ENCODE assay signal across 12 mouse cellular contexts in genomic region chr6:134918769-134919168, GRCm38 (mm10). TPM values are rescaled to one million over a fixed set of nuclear protein-coding genes. Genes with fewer than 3 reads are reported as not detected.
DNase-seq lines count a peak whose midpoint lies in the region; ATAC-seq and TF ChIP-seq lines count a peak whose summit lies in the region.
"Had no signal": no experiment of that assay in that cellular context is flagged by ENCODE, and none has a peak within 500 bp of the region (broad histone marks: within the 10 kb centered on the region; RNA-seq: fewer than 3 reads in every experiment).

No protein-coding gene starts in this region.

- no peak for TF ChIP-seq CTCF in forebrain, postnatal 0 days (IDR thresholded peaks at IDR 0.05; ENCODE audit: low read depth)
- TF ChIP-seq CTCF in hindbrain, postnatal 0 days (IDR thresholded peaks at IDR 0.05; ENCODE audit: low read depth) = no peak
- TF ChIP-seq CTCF in spleen, adult 2 months (IDR thresholded peaks at IDR 0.05; ENCODE audit: extremely low read depth, insufficient read depth, insufficient read length, insufficient replicate concordance) = no peak

- H3K36me3 ChIP-seq in forebrain, embryonic 11.5 days (ENCODE audit: control insufficient read depth, insufficient read depth, low read length) = no peaks in the 10 kb centered on the region
- H3K36me3 ChIP-seq in forebrain, postnatal 0 days (ENCODE audit: insufficient read depth) = no peaks in the 10 kb centered on the region
- H3K36me3 ChIP-seq in hindbrain, embryonic 12.5 days = no peaks in the 10 kb centered on the region
- no peaks in the 10 kb centered on the region for H3K36me3 ChIP-seq in hindbrain, postnatal 0 days (ENCODE audit: insufficient read depth, low read length)
- H3K36me3 ChIP-seq in spleen, adult 2 months (ENCODE audit: control insufficient read depth, insufficient read depth, low read length) = peaks cover 10% of the 10 kb centered on the region; the same call in 1 of the 2 replicates
- H3K36me3 ChIP-seq: embryonic facial prominence, embryonic 12.5 days had no signal

- no peak for TF ChIP-seq POLR2A in spleen, adult 2 months (IDR thresholded peaks at IDR 0.05; ENCODE audit: low read depth, low read length)

- ATAC-seq in forebrain, embryonic 11.5 days (replicated peaks; ENCODE audit: low FRiP score) = no peak
- ATAC-seq in forebrain, postnatal 0 days = no peak
- ATAC-seq in hindbrain, embryonic 12.5 days (ENCODE audit: low FRiP score) = no peak
- ATAC-seq in hindbrain, postnatal 0 days = no peak

- peaks cover 11% of the 10 kb centered on the region for H3K4me1 ChIP-seq in forebrain, embryonic 11.5 days (replicated peaks; ENCODE audit: control insufficient read depth, insufficient read depth, low read length)
- peaks cover 3% of the 10 kb centered on the region; the same call in 1 of the 2 replicates for H3K4me1 ChIP-seq in forebrain, postnatal 0 days (ENCODE audit: insufficient read depth)
- H3K4me1 ChIP-seq in hindbrain, embryonic 12.5 days = peaks cover 36% of the 10 kb centered on the region
- H3K4me1 ChIP-seq in hindbrain, postnatal 0 days (ENCODE audit: insufficient read depth, low read length) = 0 out of 2 replicates have a peak, but pooled peaks cover 4% of the 10 kb centered on the region
- H3K4me1 ChIP-seq in spleen, adult 2 months (ENCODE audit: control insufficient read depth, insufficient read depth, insufficient read length) = peaks cover 5% of the 10 kb centered on the region; the same call in 1 of the 2 replicates

- no peak overlapping the region for H3K27ac ChIP-seq in forebrain, embryonic 11.5 days (ENCODE audit: low read depth, low read length)
- H3K27ac ChIP-seq in forebrain, postnatal 0 days (ENCODE audit: low read depth, low read length) = no peak overlapping the region
- no peak overlapping the region for H3K27ac ChIP-seq in hindbrain, embryonic 12.5 days
- no peak overlapping the region for H3K27ac ChIP-seq in hindbrain, postnatal 0 days
- peak overlapping the region; percentile 27 for H3K27ac ChIP-seq in spleen, adult 2 months (ENCODE audit: insufficient read depth, low read length)

- peak overlapping the region; percentile 97 for H3K4me3 ChIP-seq in forebrain, embryonic 11.5 days (ENCODE audit: low read depth, low read length)
- no peak overlapping the region for H3K4me3 ChIP-seq in forebrain, postnatal 0 days (ENCODE audit: low read depth, low read length)
- H3K4me3 ChIP-seq in hindbrain, embryonic 12.5 days = 0 out of 2 replicates have a peak overlapping the region, but pooled peaks have one; percentile 86
- no peak overlapping the region for H3K4me3 ChIP-seq in hindbrain, postnatal 0 days (ENCODE audit: low read length)
- H3K4me3 ChIP-seq in spleen, adult 2 months (ENCODE audit: extremely low read depth, insufficient read depth, insufficient read length) = no peak overlapping the region

- no peak for DNase-seq in forebrain, embryonic 11.5 days (ENCODE audit: low spot score)
- no peak for DNase-seq in forebrain, postnatal 0 days
- no peak for DNase-seq in hindbrain, postnatal 0 days (ENCODE audit: low spot score)
- no peak for DNase-seq in spleen, adult 2 months (ENCODE audit: low read depth in 1 of 2, low spot score in 2 of 2)
- no peak for DNase-seq in spleen, adult 18-20 months
- peak; percentile 31 for DNase-seq in thymus, postnatal 25 days
- DNase-seq in right cerebral cortex, postnatal 10 days (ENCODE audit: low spot score in 2 of 2) = no peak
- DNase-seq: cerebellum, adult 9-11 months; kidney, adult 18-20 months; lung, postnatal 36 days had no signal

- no peaks in the 10 kb centered on the region for H3K9me3 ChIP-seq in forebrain, embryonic 11.5 days (ENCODE audit: control insufficient read depth, low read length)
- H3K9me3 ChIP-seq in forebrain, postnatal 0 days (ENCODE audit: low read length) = no peaks in the 10 kb centered on the region
- no peaks in the 10 kb centered on the region for H3K9me3 ChIP-seq in hindbrain, embryonic 12.5 days (replicated peaks)
- no peaks in the 10 kb centered on the region for H3K9me3 ChIP-seq in hindbrain, postnatal 0 days (ENCODE audit: low read length)
- H3K9me3 ChIP-seq: embryonic facial prominence, embryonic 12.5 days had no signal

- H3K4me2 ChIP-seq in forebrain, embryonic 11.5 days (ENCODE audit: low read depth, low read length, severe bottlenecking) = no peak overlapping the region
- no peak overlapping the region for H3K4me2 ChIP-seq in forebrain, postnatal 0 days (ENCODE audit: low read depth)
- H3K4me2 ChIP-seq in hindbrain, embryonic 12.5 days (replicated peaks) = no peak overlapping the region
- no peak overlapping the region for H3K4me2 ChIP-seq in hindbrain, postnatal 0 days (ENCODE audit: low read depth, low read length)

- WGBS in forebrain, embryonic 11.5 days = 88% methylated on average over 10 of the region's 10 CpGs
- WGBS in forebrain, postnatal 0 days = 89% methylated on average over 10 of the region's 10 CpGs
- WGBS in hindbrain, embryonic 12.5 days = 90% methylated on average over 10 of the region's 10 CpGs
- 92% methylated on average over 10 of the region's 10 CpGs for WGBS in hindbrain, postnatal 0 days
- 49% methylated on average over 10 of the region's 10 CpGs for WGBS in spleen, adult 2 months

- no peaks in the 10 kb centered on the region for H3K27me3 ChIP-seq in forebrain, embryonic 11.5 days (ENCODE audit: control insufficient read depth, insufficient read depth, low read length)
- H3K27me3 ChIP-seq in forebrain, postnatal 0 days (ENCODE audit: insufficient read depth, low read length) = no peaks in the 10 kb centered on the region
- H3K27me3 ChIP-seq in hindbrain, embryonic 12.5 days = 0 out of 2 replicates have a peak, but pooled peaks cover 3% of the 10 kb centered on the region
- H3K27me3 ChIP-seq in hindbrain, postnatal 0 days (ENCODE audit: insufficient read depth, low read length) = no peaks in the 10 kb centered on the region; the same call in 1 of the 2 replicates
- H3K27me3 ChIP-seq in spleen, adult 2 months (ENCODE audit: control insufficient read depth, insufficient read depth, low read length) = no peaks in the 10 kb centered on the region
- H3K27me3 ChIP-seq: embryonic facial prominence, embryonic 12.5 days had no signal

- H3K9ac ChIP-seq in forebrain, embryonic 11.5 days (ENCODE audit: low read length) = no peak overlapping the region
- no peak overlapping the region for H3K9ac ChIP-seq in forebrain, postnatal 0 days
- no peak overlapping the region for H3K9ac ChIP-seq in hindbrain, embryonic 12.5 days
- no peak overlapping the region for H3K9ac ChIP-seq in hindbrain, postnatal 0 days (replicated peaks; ENCODE audit: low read length)

RNA-seq across cellular contexts. Expression of gene Cdkn1b, which starts 1.4 kb away (rescaled TPM):
- polyA plus RNA-seq in forebrain, embryonic 11.5 days (2014; fragmentation: Nextera tagmentation; extraction: Ambion mirVana) = 26.2 and 27.3 TPM in 2 replicates
- 89.0 and 102 TPM in 2 replicates for total RNA-seq in forebrain, postnatal 0 days (2014; rRNA removed)
- 36.0 and 44.0 TPM in 2 replicates for polyA plus RNA-seq in forebrain, postnatal 0 days (2015; fragmentation: Nextera tagmentation; extraction: Ambion mirVana)
- 24.9 and 25.7 TPM in 2 replicates for polyA plus RNA-seq in hindbrain, embryonic 12.5 days (2016; fragmentation: Nextera tagmentation; extraction: Ambion mirVana)
- total RNA-seq in hindbrain, postnatal 0 days (2014; rRNA removed) = 33.2 and 44.7 TPM in 2 replicates
- polyA plus RNA-seq in hindbrain, postnatal 0 days (2015; fragmentation: Nextera tagmentation; extraction: Ambion mirVana) = 26.3 and 30.2 TPM in 2 replicates
- 30.3 and 35.3 TPM in 2 replicates for polyA plus RNA-seq in spleen, adult 2 months (2012; rRNA removed)

RNA-seq across cellular contexts. Expression of gene Gpr19, which starts 20.4 kb away (rescaled TPM):
- polyA plus RNA-seq in forebrain, embryonic 11.5 days (2014; fragmentation: Nextera tagmentation; extraction: Ambion mirVana) = 31.2 and 33.8 TPM in 2 replicates
- 33.2 and 34.5 TPM in 2 replicates for total RNA-seq in forebrain, postnatal 0 days (2014; rRNA removed)
- polyA plus RNA-seq in forebrain, postnatal 0 days (2015; fragmentation: Nextera tagmentation; extraction: Ambion mirVana) = 38.6 and 42.7 TPM in 2 replicates
- 31.3 and 31.8 TPM in 2 replicates for polyA plus RNA-seq in hindbrain, embryonic 12.5 days (2016; fragmentation: Nextera tagmentation; extraction: Ambion mirVana)
- total RNA-seq in hindbrain, postnatal 0 days (2014; rRNA removed) = 33.2 and 43.7 TPM in 2 replicates
- 33.7 and 33.9 TPM in 2 replicates for polyA plus RNA-seq in hindbrain, postnatal 0 days (2015; fragmentation: Nextera tagmentation; extraction: Ambion mirVana)
- polyA plus RNA-seq in spleen, adult 2 months (2012; rRNA removed) = 6.4 and 7.0 TPM in 2 replicates

Comparison
In these comparisons a context has a peak if more than half of its experiments do, and no peak if none do; other contexts are left out.
1. H3K4me3 ChIP-seq: peak in forebrain, embryonic 11.5 days (single experiment) and hindbrain, embryonic 12.5 days (single experiment); none in forebrain, postnatal 0 days (single experiment), hindbrain, postnatal 0 days (single experiment) and spleen, adult 2 months (single experiment).